Mouse (Mus musculus) midbrain, postnatal 0 days (tissue): ENCODE measurements around the gene Trim40. TPM values are rescaled to one million over a fixed set of nuclear protein-coding genes. Genes with fewer than 3 reads are reported as not detected.
A peak's percentile ranks its signal among the peaks of the same experiment; 100 is the strongest.

Experiments
- ATAC-seq: fragments of 200-750 bp; cut with Nextera tagmentation; 2 replicates; pipeline ENCODE4 v1.8.0; 2017; ENCODE audit warnings: moderate number of reproducible peaks, mild to moderate bottlenecking, moderate TSS enrichment, moderate library complexity; ENCODE audit not compliant: low FRiP score
- DNase-seq: peaks from one replicate; pipeline ENCODE4 v3.0.0-alpha.2; 2015; ENCODE audit warnings: low spot score
- H3K27ac ChIP-seq: fragments of 300-500 bp; sonication (generic); 2 replicates; pipeline ENCODE4 v1.5.1; 2014; ENCODE audit warnings: low read depth, mild to moderate bottlenecking, low read length, mixed read lengths
- H3K27me3 ChIP-seq: fragments of 300-500 bp; sonication (generic); 2 replicates; pipeline ENCODE4 v1.6.1; 2014; ENCODE audit warnings: low read length, control low read depth, mixed read lengths; ENCODE audit not compliant: insufficient read depth
- H3K36me3 ChIP-seq: fragments of 300-500 bp; sonication (generic); 2 replicates; pipeline ENCODE4 v1.6.1; 2014; ENCODE audit warnings: low read length, control low read depth, mixed read lengths; ENCODE audit not compliant: insufficient read depth
- H3K4me1 ChIP-seq: fragments of 300-500 bp; sonication (generic); 2 replicates; pipeline ENCODE4 v1.6.1; 2014; ENCODE audit warnings: mild to moderate bottlenecking, control low read depth, antibody characterized with exemption, low read length, mixed read lengths; ENCODE audit not compliant: insufficient read depth
- H3K4me2 ChIP-seq: fragments of 300-500 bp; sonication (generic); 2 replicates; pipeline ENCODE4 v1.6.1; 2014; ENCODE audit warnings: low read depth, mild to moderate bottlenecking, low read length, mixed read lengths; ENCODE audit not compliant: poor library complexity, severe bottlenecking
- H3K4me3 ChIP-seq: fragments of 300-500 bp; sonication (generic); 2 replicates; pipeline ENCODE4 v1.5.1; 2014; ENCODE audit warnings: low read depth, mild to moderate bottlenecking, low read length, moderate library complexity
- H3K9ac ChIP-seq: fragments of 300-500 bp; sonication (generic); replicated peaks from 2 replicates; pipeline ENCODE4 v1.6.1; 2014; ENCODE audit warnings: mild to moderate bottlenecking, low read length, moderate library complexity, mixed read lengths; ENCODE audit not compliant: poor library complexity, severe bottlenecking
- H3K9me3 ChIP-seq: fragments of 300-500 bp; sonication (generic); 2 replicates; pipeline ENCODE4 v1.6.1; 2016; ENCODE audit warnings: low read length, control low read depth
- CTCF ChIP-seq: IDR thresholded peaks from 2 replicates; pipeline ENCODE4 v1.5.1; 2016; ENCODE audit warnings: antibody characterized with exemption, mild to moderate bottlenecking
- WGBS: fragments of 180-500 bp; shearing (Covaris S2); extraction: QIAGEN DNeasy Blood & Tissue Kit; methylation state at CpG from one replicate; pipeline ENCODE4 v1.1.7; 2014; 5-methylcytosine and 5-hydroxymethylcytosine counted together
- polyA plus RNA-seq: library from polyadenylated mRNA; unstranded; fragments of >200 nt; fragmentation: Nextera tagmentation; extraction: Ambion mirVana; gene quantifications from 2 replicates; pipeline ENCODE4 v1.2.1, GENCODE M21; 2015
- total RNA-seq: library from RNA; depleted of rRNA; stranded (reverse); fragments of >200 nt; gene quantifications from 2 replicates; pipeline ENCODE4 v1.2.3, GENCODE M21; 2014

The Trim40 gene
- total and polyA plus RNA-seq, 2 experiments from 2014 or later: 0.19 TPM; not detected in 1

DNA sequence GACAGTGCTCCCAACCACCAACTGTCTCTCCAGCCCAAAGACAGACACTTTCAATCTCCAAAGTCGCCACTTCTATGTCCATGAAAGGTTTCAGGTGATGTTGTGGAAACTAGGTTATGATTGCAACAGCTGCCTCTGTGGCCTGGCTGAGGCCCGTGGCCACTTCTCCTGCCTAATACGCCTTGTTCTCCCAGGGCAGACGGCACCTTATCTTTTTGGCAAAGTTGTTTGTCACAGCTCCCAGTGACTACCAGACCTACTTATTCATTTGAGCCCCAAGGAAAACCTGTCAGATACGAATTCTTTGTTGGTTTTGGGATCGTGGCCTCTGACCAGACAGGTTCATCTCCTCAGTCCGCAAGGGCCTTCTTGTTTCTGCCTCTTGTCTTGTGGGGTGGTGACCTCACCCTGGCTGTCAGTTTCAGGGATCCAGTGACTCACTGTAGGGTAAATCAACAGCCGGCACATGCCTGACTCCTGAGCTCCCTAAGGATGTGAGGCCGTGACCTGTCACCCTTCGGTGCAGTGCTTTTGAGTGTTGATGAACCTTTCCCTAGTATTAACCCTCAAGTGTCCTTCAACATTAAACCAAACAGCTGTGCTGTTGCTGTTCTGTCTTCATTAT lies 37.7 kb upstream of the Trim40 start:
- Histone ChIP-seq H3K36me3 (no peaks in the 10 kb centered on the region), H3K4me2 (no peak overlapping the region), H3K4me1 (no peaks in the 10 kb centered on the region), H3K27ac (no peak overlapping the region), H3K4me3 (no peak overlapping the region), H3K9ac (no peak overlapping the region), H3K27me3 (no peaks in the 10 kb centered on the region), H3K9me3 (no peaks in the 10 kb centered on the region)
- DNase-seq (no peak), ATAC-seq (no peak)
- WGBS: 71% methylated on average over 10 of the region's 10 CpGs
- TF ChIP-seq CTCF: no peak

DNA sequence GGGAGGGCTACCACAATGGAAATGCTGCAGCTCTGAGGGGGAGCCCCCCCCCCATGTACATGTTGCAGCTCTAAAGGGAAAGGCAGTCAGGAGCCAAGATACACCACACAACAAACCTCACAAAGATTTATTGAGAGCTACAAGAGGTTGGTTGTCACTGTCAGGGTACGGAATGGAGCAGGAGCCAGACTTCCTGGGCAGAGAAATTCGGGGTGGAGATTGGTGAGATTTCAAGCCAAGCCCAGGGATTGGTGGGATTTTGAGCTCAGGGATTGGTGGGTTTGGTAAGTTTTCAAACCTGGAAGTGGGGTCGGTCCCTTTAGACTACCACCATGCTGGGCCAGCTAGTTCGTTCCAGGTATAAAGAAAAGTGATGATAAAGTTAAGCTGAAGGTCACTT lies 33.6 kb upstream of the Trim40 start:
- no peaks in the 10 kb centered on the region for H3K4me1 ChIP-seq
- H3K27me3 ChIP-seq: no peaks in the 10 kb centered on the region
- H3K4me2 ChIP-seq: no peak overlapping the region
- TF ChIP-seq CTCF: no peak
- no peak for DNase-seq
- no peaks in the 10 kb centered on the region for H3K9me3 ChIP-seq
- no peaks in the 10 kb centered on the region for H3K36me3 ChIP-seq
- no peak for ATAC-seq
- WGBS: 70% methylated on average over 4 of the region's 4 CpGs
- no peak overlapping the region for H3K4me3 ChIP-seq
- H3K9ac ChIP-seq: no peak overlapping the region
- H3K27ac ChIP-seq: no peak overlapping the region

- no peak overlapping the region for H3K4me3 ChIP-seq
- no peaks in the 10 kb centered on the region for H3K36me3 ChIP-seq
- H3K4me1 ChIP-seq: no peaks in the 10 kb centered on the region
- WGBS: 91% methylated on average over 4 of the region's 4 CpGs
- no peaks in the 10 kb centered on the region for H3K27me3 ChIP-seq
- DNase-seq (no peak), ATAC-seq (no peak)
- TF ChIP-seq CTCF: no peak
- no peak overlapping the region for H3K9ac ChIP-seq
- no peak overlapping the region for H3K27ac ChIP-seq
- H3K4me2 ChIP-seq: no peak overlapping the region
- no peaks in the 10 kb centered on the region for H3K9me3 ChIP-seq
Observed at GRCm38 (mm10) chr17:36922715-36923114, 32.8 kb upstream of the Trim40 start.

DNA sequence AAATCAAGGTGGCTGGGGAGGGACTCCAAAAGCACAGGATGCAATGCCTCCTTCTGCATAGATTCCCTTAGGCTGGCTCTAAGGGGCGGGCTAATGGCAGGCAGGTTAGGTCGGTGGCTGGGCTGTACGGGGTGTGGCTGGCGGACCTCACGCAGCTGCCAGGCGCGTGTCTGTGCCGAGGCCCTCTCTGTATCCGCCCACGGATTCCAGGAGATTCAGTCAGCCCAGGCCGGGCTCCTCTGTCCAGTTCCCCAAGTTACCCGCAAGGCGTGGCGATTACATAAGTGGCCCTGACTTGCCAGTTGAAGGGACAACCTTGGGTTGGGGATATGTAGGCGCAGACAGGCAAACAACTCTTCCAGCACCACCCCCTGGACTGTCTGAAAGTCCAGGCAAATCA lies 30.3 kb upstream of the Trim40 start:
- no peaks in the 10 kb centered on the region for H3K36me3 ChIP-seq
- no peak overlapping the region for H3K9ac ChIP-seq
- no peak overlapping the region for H3K4me2 ChIP-seq
- no peak for ATAC-seq
- 61% methylated on average over 15 of the region's 15 CpGs for WGBS
- no peaks in the 10 kb centered on the region for H3K27me3 ChIP-seq
- DNase-seq: no peak
- H3K4me3 ChIP-seq: no peak overlapping the region
- H3K9me3 ChIP-seq: no peaks in the 10 kb centered on the region
- no peaks in the 10 kb centered on the region for H3K4me1 ChIP-seq
- TF ChIP-seq CTCF: no peak
- no peak overlapping the region for H3K27ac ChIP-seq

DNA sequence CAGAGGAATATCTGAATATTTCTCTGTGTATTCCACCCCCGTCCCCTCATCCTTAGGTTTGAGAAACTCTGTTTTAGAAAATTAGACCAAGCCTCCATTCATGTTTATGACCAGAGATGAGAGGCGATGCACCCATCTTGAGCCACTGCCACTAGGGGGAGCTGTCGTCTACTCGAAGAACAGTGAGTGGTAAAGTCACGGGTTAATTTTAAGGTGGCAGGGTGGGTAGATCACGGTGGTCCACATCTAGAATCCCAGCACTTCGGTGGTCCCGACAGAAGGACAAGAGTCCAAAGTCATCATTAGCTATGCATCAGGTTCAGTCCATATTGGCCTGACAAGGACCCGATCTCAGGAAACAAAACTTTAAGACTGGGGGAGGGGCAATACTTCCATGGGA lies 25.2 kb upstream of the Trim40 start:
- H3K9me3 ChIP-seq: no peaks in the 10 kb centered on the region
- H3K27ac ChIP-seq: no peak overlapping the region
- no peak overlapping the region for H3K9ac ChIP-seq
- DNase-seq (peak; percentile 43), ATAC-seq (no peak)
- H3K4me2 ChIP-seq: no peak overlapping the region
- H3K4me3 ChIP-seq: no peak overlapping the region
- TF ChIP-seq CTCF: peak; percentile 76
- no peaks in the 10 kb centered on the region for H3K36me3 ChIP-seq
- WGBS: 12% methylated on average over 9 of the region's 9 CpGs
- H3K27me3 ChIP-seq: no peaks in the 10 kb centered on the region
- no peaks in the 10 kb centered on the region for H3K4me1 ChIP-seq

DNA sequence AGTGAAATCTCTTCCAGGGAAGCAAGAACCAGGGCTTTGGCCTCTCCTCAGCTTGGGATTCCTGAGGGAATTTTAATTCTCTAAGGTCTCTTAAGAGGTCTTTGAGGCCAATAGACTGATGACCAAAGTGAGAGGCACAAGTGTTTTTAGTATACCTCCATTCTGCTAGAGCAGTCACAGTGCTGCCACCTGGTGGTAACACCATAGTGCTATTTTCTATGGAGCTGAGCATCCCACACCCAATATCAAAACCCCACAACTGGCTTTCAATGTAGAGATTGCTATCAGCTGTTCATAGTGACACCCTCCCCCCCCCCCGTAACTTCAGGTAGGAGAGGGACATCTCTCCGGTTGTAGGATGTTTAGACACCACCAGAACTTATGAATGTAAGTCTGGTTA lies 24.2 kb upstream of the Trim40 start:
- whole genome bisulfite sequencing: 11% methylated on average over 2 of the region's 2 CpGs
- no peak overlapping the region for H3K4me2 ChIP-seq
- ATAC-seq (no peak), DNase-seq (peak; percentile 77)
- no peaks in the 10 kb centered on the region for H3K9me3 ChIP-seq
- H3K4me1 ChIP-seq: no peaks in the 10 kb centered on the region
- H3K4me3 ChIP-seq: no peak overlapping the region
- peak; percentile 79 for TF ChIP-seq CTCF
- no peaks in the 10 kb centered on the region for H3K27me3 ChIP-seq
- H3K9ac ChIP-seq: no peak overlapping the region
- no peak overlapping the region for H3K27ac ChIP-seq
- no peaks in the 10 kb centered on the region for H3K36me3 ChIP-seq
